Mouse (Mus musculus) layer of hippocampus, postnatal 25 days (tissue): ENCODE measurements around the gene Gm42417. TPM values are rescaled to one million over a fixed set of nuclear protein-coding genes. Genes with fewer than 3 reads are reported as not detected.

ENCODE experiments used
- microRNA-seq, 2 experiments: library from miRNA; unstranded; fragments of <30 nt; microRNA quantifications; one replicate each; pipeline ENCODE4 v1.2.0; 2021
- total RNA-seq, 2 experiments: library from RNA; stranded (reverse); gene quantifications; 2 replicates each; pipeline ENCODE4 v1.2.3; 2021

Gm42417 gene
- total RNA-seq, 2 experiments from 2014 or later = 0.47 TPM; not detected in 1

Small RNA genes lying within 50 kb of the gene (microRNA-seq; reads per million reads assigned to microRNA genes)
- gene Gm47280 = 0 reads per million in 2 experiments

Other genes starting within 250 kb of the Gm42417 start
- 10 to 100 TPM; 11.5 to 16.6 TPM for gene Arid5a, start 231.7 kb downstream of the Gm42417 start, total RNA-seq
- 10 to 100 TPM; 58.2 to 62.6 TPM for gene Kansl3, start 170.2 kb downstream of the Gm42417 start, total RNA-seq
- not detected for gene Fer1l5, start 167.1 kb downstream of the Gm42417 start, total RNA-seq
- 10 to 100 TPM; 61.4 to 63.8 TPM for gene Lman2l, start 94.2 kb downstream of the Gm42417 start, total RNA-seq
- gene Cnnm4, start 67.8 kb downstream of the Gm42417 start, total RNA-seq = 10 to 100 TPM; 15.8 to 17.9 TPM
- gene Cnnm3, start 27.6 kb downstream of the Gm42417 start, total RNA-seq = 10 to 100 TPM; 33.2 to 37.5 TPM
- gene Ankrd23, start 2.5 kb downstream of the Gm42417 start, total RNA-seq = 1 to 10 TPM; 5.4 to 7.7 TPM
- 10 to 100 TPM; 10.8 to 13.3 TPM for gene Ankrd39, start 8.0 kb upstream of the Gm42417 start, total RNA-seq
- gene Sema4c, start 18.9 kb upstream of the Gm42417 start, total RNA-seq = 10 to 100 TPM; 12.7 to 14.0 TPM
- gene Fam178b, start 143.8 kb upstream of the Gm42417 start, total RNA-seq = under 1 TPM in 1 of 2 experiments, not detected in 1; 0.34 TPM
- 100 to 1,000 TPM; 725 to 736 TPM for gene Cox5b, start 152.0 kb upstream of the Gm42417 start, total RNA-seq
- gene 4933424G06Rik, start 170.7 kb upstream of the Gm42417 start, total RNA-seq = 1 to 10 TPM in 1 of 2 experiments, not detected in 1; 1.6 TPM
- 100 to 1,000 TPM; 247 to 266 TPM for gene Actr1b, start 175.0 kb upstream of the Gm42417 start, total RNA-seq
- 1 to 10 TPM; 3.2 to 3.4 TPM for gene Zap70, start 222.4 kb upstream of the Gm42417 start, total RNA-seq